Mouse (Mus musculus): ENCODE data around the gene Olfr715. TPM values are rescaled to one million over a fixed set of nuclear protein-coding genes. Genes with fewer than 3 reads are reported as not detected.
"Not testable (repeated sequence)": the region's sequence is repeated elsewhere in the genome, so short reads cannot be mapped to it uniquely, and the experiment has no call there.

Gene Olfr715
- not detected in 2 replicates for polyA plus RNA-seq (2015; fragmentation: Nextera tagmentation; extraction: Ambion mirVana)

- not testable (repeated sequence) for H3K4me3 ChIP-seq (ENCODE audit: low read depth, low read length); H3K36me3 ChIP-seq (replicated peaks; ENCODE audit: insufficient read depth, low read length); ATAC-seq; H3K4me1 ChIP-seq (ENCODE audit: insufficient read depth); H3K4me2 ChIP-seq (ENCODE audit: low read depth, low read length); H3K27ac ChIP-seq (ENCODE audit: low read depth); DNase-seq; H3K27me3 ChIP-seq (ENCODE audit: insufficient read depth, low read length); H3K9ac ChIP-seq (replicated peaks); H3K9me3 ChIP-seq (ENCODE audit: low read length)
- 41% methylated on average over 1 of the region's 3 CpGs for WGBS (ENCODE audit: insufficient replicate concordance)
Observed at GRCm38 (mm10) chr7:107130983-107131382, at the start of gene Olfr715. Olfr715 (minus strand) TSS chr7:107131083.

DNA sequence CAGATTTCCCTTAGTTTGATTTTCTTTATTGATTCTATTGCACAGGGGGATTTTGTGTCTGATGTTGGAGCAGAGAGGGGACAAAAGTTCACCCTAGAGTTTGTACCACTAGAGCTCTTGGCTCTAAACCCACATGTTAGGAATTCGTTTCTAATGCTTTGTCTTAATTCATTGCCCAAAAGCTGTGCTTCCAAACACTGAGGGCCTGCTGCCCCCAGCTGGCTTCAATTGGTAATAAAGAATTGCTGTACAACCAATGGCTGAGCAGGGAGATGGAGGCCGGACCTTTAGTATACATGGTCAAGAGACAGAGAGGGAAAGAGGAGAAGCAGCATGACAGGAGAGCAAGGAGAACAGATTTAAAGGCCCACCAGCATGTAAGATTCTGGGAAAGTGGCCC lies 49.5 kb upstream of the Olfr715 start:
- DNase-seq = no peak
- 56% methylated on average over 2 of the region's 2 CpGs for WGBS (ENCODE audit: insufficient replicate concordance)
- H3K9me3 ChIP-seq (ENCODE audit: low read length) = no peaks in the 10 kb centered on the region
- H3K36me3 ChIP-seq (replicated peaks; ENCODE audit: insufficient read depth, low read length) = no peaks in the 10 kb centered on the region
- H3K27ac ChIP-seq (ENCODE audit: low read depth) = no peak overlapping the region
- ATAC-seq = no peak
- H3K4me1 ChIP-seq (ENCODE audit: insufficient read depth) = no peaks in the 10 kb centered on the region
- no peak overlapping the region for H3K4me3 ChIP-seq (ENCODE audit: low read depth, low read length)
- H3K27me3 ChIP-seq (ENCODE audit: insufficient read depth, low read length) = no peaks in the 10 kb centered on the region
- H3K9ac ChIP-seq (replicated peaks) = no peak overlapping the region
- TF ChIP-seq EP300 (IDR thresholded peaks at IDR 0.05; ENCODE audit: low read depth) (no peak), CTCF (IDR thresholded peaks at IDR 0.05; ENCODE audit: low read depth) (no peak)
- no peak overlapping the region for H3K4me2 ChIP-seq (ENCODE audit: low read depth, low read length)

DNA sequence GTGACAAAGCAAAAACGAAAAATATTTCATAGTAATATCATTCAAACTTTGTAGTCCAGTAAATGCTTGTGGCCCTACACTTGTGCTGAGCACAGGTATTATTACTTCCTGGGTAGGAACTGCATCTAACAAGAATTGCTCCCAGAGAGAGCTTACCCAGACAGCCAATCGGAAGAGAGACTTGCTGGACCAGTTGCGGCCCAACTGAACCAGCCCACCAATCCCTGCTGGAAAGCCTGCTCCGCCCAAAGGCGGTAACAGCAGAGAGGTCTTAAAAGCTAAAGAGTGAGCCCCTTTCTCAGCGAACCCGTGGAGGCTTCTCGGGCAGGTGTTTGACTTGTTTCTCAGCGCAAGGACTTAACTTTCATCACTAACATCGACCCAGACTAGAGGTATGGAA lies 35.8 kb upstream of the Olfr715 start, which contains the start of gene Nlrp14:
TSS of gene Nlrp14 (plus strand) at position 301 of the 400 bp plus-strand sequence.
- H3K4me3 ChIP-seq (ENCODE audit: low read depth, low read length) = no peak within 1 kb of the TSS
- no peak within 1 kb of the TSS for H3K27ac ChIP-seq (ENCODE audit: low read depth)
- no peaks in the 10 kb centered on the region for H3K4me1 ChIP-seq (ENCODE audit: insufficient read depth)
- H3K27me3 ChIP-seq (ENCODE audit: insufficient read depth, low read length) = no peaks in the 10 kb centered on the region
- ATAC-seq (no peak), DNase-seq (no peak)
- no peaks in the 10 kb centered on the region for H3K9me3 ChIP-seq (ENCODE audit: low read length)
- TF ChIP-seq EP300 (IDR thresholded peaks at IDR 0.05; ENCODE audit: low read depth) (no peak), CTCF (IDR thresholded peaks at IDR 0.05; ENCODE audit: low read depth) (no peak)
- no peak within 1 kb of the TSS for H3K9ac ChIP-seq (replicated peaks)
- WGBS (ENCODE audit: insufficient replicate concordance) = 77% methylated on average over 10 of the region's 10 CpGs
- H3K36me3 ChIP-seq (replicated peaks; ENCODE audit: insufficient read depth, low read length) = no peaks in the 10 kb centered on the region
- no peak within 1 kb of the TSS for H3K4me2 ChIP-seq (ENCODE audit: low read depth, low read length)

DNA sequence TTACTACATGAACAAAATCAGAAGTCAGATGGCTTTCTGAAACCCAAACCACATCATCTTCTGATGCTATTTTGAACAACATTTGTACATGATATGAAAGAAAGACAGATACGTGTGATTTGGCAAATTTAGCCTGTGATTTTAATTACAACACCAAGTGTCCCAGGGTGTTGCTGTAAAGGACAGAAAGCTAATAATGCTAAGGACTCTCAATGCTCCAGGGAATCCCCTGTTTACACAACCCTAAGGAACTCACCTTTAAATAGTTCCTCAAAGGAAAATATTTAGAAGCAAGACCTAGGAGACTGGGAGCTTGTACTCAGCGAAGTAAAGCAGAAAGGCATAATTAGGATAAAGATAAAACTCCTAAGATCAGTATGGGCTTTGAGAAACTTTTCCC lies 7.1 kb upstream of the Olfr715 start, which contains the start of gene Olfr716:
TSS of gene Olfr716 (plus strand) at position 301 of the 400 bp plus-strand sequence.
- H3K36me3 ChIP-seq (replicated peaks; ENCODE audit: insufficient read depth, low read length); ATAC-seq; H3K4me3 ChIP-seq (ENCODE audit: low read depth, low read length); H3K9ac ChIP-seq (replicated peaks); H3K4me1 ChIP-seq (ENCODE audit: insufficient read depth); H3K9me3 ChIP-seq (ENCODE audit: low read length); H3K27me3 ChIP-seq (ENCODE audit: insufficient read depth, low read length); H3K4me2 ChIP-seq (ENCODE audit: low read depth, low read length); DNase-seq; H3K27ac ChIP-seq (ENCODE audit: low read depth): not testable (repeated sequence)
- WGBS (ENCODE audit: insufficient replicate concordance) = 54% methylated on average over 2 of the region's 2 CpGs

GRCm38 (mm10) chr7:107110269-107110668 lies 20.6 kb downstream of the Olfr715 start, which contains the start of gene Olfr715b:
Olfr715b (minus strand) TSS chr7:107110369.
- not testable (repeated sequence) for H3K27me3 ChIP-seq (ENCODE audit: insufficient read depth, low read length); H3K36me3 ChIP-seq (replicated peaks; ENCODE audit: insufficient read depth, low read length); H3K9ac ChIP-seq (replicated peaks); H3K4me1 ChIP-seq (ENCODE audit: insufficient read depth); H3K4me2 ChIP-seq (ENCODE audit: low read depth, low read length); DNase-seq; ATAC-seq; H3K9me3 ChIP-seq (ENCODE audit: low read length); H3K27ac ChIP-seq (ENCODE audit: low read depth); H3K4me3 ChIP-seq (ENCODE audit: low read depth, low read length)
- 67% methylated on average over 1 of the region's 2 CpGs for WGBS (ENCODE audit: insufficient replicate concordance)

- Histone ChIP-seq H3K27ac (ENCODE audit: low read depth) (no peak within 1 kb of the TSS), H3K9me3 (ENCODE audit: low read length) (no peaks in the 10 kb centered on the region), H3K4me2 (ENCODE audit: low read depth, low read length) (no peak within 1 kb of the TSS), H3K9ac (replicated peaks) (no peak within 1 kb of the TSS), H3K4me1 (ENCODE audit: insufficient read depth) (no peaks in the 10 kb centered on the region), H3K4me3 (ENCODE audit: low read depth, low read length) (no peak within 1 kb of the TSS), H3K27me3 (ENCODE audit: insufficient read depth, low read length) (no peaks in the 10 kb centered on the region), H3K36me3 (replicated peaks; ENCODE audit: insufficient read depth, low read length) (no peaks in the 10 kb centered on the region)
- no peak for DNase-seq
- no peak for ATAC-seq
- TF ChIP-seq CTCF (IDR thresholded peaks at IDR 0.05; ENCODE audit: low read depth) (no peak), EP300 (IDR thresholded peaks at IDR 0.05; ENCODE audit: low read depth) (no peak)
- WGBS (ENCODE audit: insufficient replicate concordance) = 28% methylated on average over 1 of the region's 1 CpGs
Observed at GRCm38 (mm10) chr7:107092920-107093319, 38.0 kb downstream of the Olfr715 start, which contains the start of gene Olfr17. Olfr17 (plus strand) TSS chr7:107093220.

Other genes starting within 250 kb of the Olfr715 start
- gene Olfr706, start 242.9 kb downstream of the Olfr715 start, polyA plus RNA-seq (2015; fragmentation: Nextera tagmentation; extraction: Ambion mirVana) = not detected in 2 replicates
- not detected in 2 replicates for gene Olfr707, start 229.8 kb downstream of the Olfr715 start, polyA plus RNA-seq (2015; fragmentation: Nextera tagmentation; extraction: Ambion mirVana)
- not detected in 2 replicates for gene Olfr1532-ps1, start 223.1 kb downstream of the Olfr715 start, polyA plus RNA-seq (2015; fragmentation: Nextera tagmentation; extraction: Ambion mirVana)
- gene Olfr709-ps1, start 198.9 kb downstream of the Olfr715 start, polyA plus RNA-seq (2015; fragmentation: Nextera tagmentation; extraction: Ambion mirVana) = not detected in 2 replicates
- gene Olfr710, start 182.8 kb downstream of the Olfr715 start, polyA plus RNA-seq (2015; fragmentation: Nextera tagmentation; extraction: Ambion mirVana) = not detected in 2 replicates
- gene Olfr6, start 167.1 kb downstream of the Olfr715 start, polyA plus RNA-seq (2015; fragmentation: Nextera tagmentation; extraction: Ambion mirVana) = not detected in 2 replicates
- not detected in 2 replicates for gene Olfr711, start 155.6 kb downstream of the Olfr715 start, polyA plus RNA-seq (2015; fragmentation: Nextera tagmentation; extraction: Ambion mirVana)
- gene Olfr2, start 125.0 kb downstream of the Olfr715 start, polyA plus RNA-seq (2015; fragmentation: Nextera tagmentation; extraction: Ambion mirVana) = not detected in 2 replicates
- gene Olfr713, start 99.9 kb downstream of the Olfr715 start, polyA plus RNA-seq (2015; fragmentation: Nextera tagmentation; extraction: Ambion mirVana) = not detected in 2 replicates
- not detected in 2 replicates for gene Olfr714, start 60.1 kb downstream of the Olfr715 start, polyA plus RNA-seq (2015; fragmentation: Nextera tagmentation; extraction: Ambion mirVana)
- gene Olfr17, start 37.9 kb downstream of the Olfr715 start, polyA plus RNA-seq (2015; fragmentation: Nextera tagmentation; extraction: Ambion mirVana) = not detected in 2 replicates
- not detected in 2 replicates for gene Olfr715b, start 20.7 kb downstream of the Olfr715 start, polyA plus RNA-seq (2015; fragmentation: Nextera tagmentation; extraction: Ambion mirVana)
- gene Olfr716, start 7.2 kb upstream of the Olfr715 start, polyA plus RNA-seq (2015; fragmentation: Nextera tagmentation; extraction: Ambion mirVana) = not detected in 2 replicates
- not detected in 2 replicates for gene Nlrp14, start 35.9 kb upstream of the Olfr715 start, polyA plus RNA-seq (2015; fragmentation: Nextera tagmentation; extraction: Ambion mirVana)
- not detected in 2 replicates for gene Rbmxl2, start 78.4 kb upstream of the Olfr715 start, polyA plus RNA-seq (2015; fragmentation: Nextera tagmentation; extraction: Ambion mirVana)
- 0.13 and 0.23 TPM in 2 replicates for gene Syt9, start 239.6 kb upstream of the Olfr715 start, polyA plus RNA-seq (2015; fragmentation: Nextera tagmentation; extraction: Ambion mirVana)

Measured in liver, postnatal 0 days (tissue).